Mouse (Mus musculus): ENCODE measurements around the gene Unc13b. TPM values are rescaled to one million over a fixed set of nuclear protein-coding genes. Genes with fewer than 3 reads are reported as not detected.

The Unc13b gene
- 0.38 and 0.45 TPM in 2 replicates for polyA plus RNA-seq (2012; ENCODE audit: insufficient read depth, insufficient read length, missing spikeins)

DNA sequence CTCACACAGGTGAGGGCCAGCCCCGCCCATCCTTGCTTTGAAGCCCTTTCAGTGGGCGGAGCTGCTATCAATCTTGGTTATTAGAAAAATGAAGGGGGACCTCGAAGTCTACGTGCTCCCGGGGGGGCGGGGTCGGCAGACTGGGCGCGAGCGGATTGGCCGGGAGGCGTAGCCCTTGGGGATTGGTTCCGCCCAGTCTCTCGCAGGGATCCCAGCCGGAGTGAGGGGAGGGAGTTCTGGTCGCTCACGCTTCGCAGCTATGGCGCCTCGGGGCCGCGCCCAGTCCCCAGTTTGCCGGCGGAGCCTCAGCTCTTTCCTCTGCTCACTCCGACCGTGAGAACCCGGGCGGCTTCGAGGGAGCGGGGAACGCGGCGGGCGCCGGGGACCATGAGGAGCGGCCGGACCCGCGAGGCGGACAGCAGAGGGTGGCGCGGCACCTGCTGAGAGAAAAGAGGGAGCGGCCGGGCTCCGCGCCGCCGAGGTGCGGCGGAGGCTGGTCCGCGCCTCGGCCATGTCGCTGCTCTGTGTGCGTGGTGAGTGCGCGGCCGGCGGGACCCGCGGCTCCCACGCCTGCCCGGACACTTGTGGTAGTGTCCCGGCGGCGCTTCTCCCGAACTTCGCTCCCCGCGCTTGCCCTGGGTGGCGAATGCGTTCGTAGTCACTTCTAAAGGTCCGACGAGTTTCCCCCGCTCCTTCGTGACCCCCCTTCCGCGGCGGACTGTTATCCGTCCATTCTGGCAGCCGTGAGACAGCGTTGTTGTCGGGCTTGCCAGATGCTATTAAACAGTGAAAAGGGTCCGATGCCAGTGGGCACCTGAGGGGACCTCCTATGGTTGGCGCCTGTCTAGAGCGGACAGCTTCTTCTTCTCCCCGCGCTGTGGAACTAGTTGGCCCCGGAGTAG is at the start of gene Unc13b:
Unc13b (plus strand) TSS at position 201 of the 902 bp plus-strand sequence.
- Histone ChIP-seq H3K4me1 (ENCODE audit: control insufficient read depth, insufficient read depth, low read length) (no peaks in the 10 kb centered on the region), H3K27ac (ENCODE audit: insufficient read depth, low read depth, low read length) (no peak within 1 kb of the TSS), H3K4me3 (ENCODE audit: insufficient read depth, low read length) (peak within 1 kb of the TSS; percentile 60)
- TF ChIP-seq CTCF (IDR thresholded peaks at IDR 0.05; ENCODE audit: low read depth, low read length) = no peak
- no peak for TF ChIP-seq POLR2A (IDR thresholded peaks at IDR 0.05; ENCODE audit: borderline replicate concordance, low read depth, low read length)

DNA sequence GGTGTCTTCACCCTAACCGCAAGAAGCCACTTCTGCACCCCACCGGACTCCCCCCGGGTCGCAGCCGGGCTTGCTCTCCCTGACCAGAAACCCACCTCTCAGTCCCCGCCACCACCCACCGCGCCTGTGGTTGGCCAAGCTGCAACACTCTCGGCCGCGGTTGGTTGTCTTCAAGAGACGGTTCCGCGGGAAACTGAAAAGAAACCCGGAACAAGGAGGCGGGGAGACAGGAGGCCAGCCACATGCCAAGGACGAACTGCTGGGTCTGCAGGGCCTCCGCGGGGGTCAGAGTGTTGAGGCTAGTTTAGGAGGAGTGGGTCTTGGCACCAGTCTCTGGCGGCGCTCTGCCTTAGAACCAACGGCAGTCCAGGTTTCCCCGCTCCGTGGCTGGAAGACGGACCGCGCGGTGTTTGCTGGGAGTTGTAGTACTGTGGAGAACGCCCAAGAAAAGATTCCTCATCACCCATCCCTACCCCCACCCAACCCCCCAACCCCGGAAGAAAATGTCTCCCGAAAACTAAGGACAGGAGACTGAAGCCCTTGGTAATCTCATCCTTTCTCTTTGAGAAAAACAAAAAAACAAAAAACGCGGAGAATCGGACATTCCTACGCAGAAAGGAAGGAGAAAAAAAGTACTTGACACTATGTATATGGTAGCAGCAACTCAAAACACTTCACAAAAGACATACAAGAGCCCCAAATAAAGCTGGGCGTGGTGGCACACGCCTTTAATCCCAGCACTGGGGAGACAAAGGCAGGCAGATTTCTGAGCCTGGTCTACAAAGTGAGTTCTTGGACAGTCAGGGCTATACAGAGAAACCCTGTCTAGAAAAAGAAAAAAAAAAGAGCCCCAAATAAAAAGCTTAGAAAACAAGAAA is 48.4 kb upstream of the Unc13b start, which contains the start of gene Fancg:
Fancg (minus strand) TSS at position 346 of the 878 bp plus-strand sequence.
- peak within 1 kb of the TSS; percentile 93 for H3K4me3 ChIP-seq (ENCODE audit: insufficient read depth, low read length)
- peaks cover 7% of the 10 kb centered on the region; the same call in 1 of the 2 replicates for H3K4me1 ChIP-seq (ENCODE audit: control insufficient read depth, insufficient read depth, low read length)
- H3K27ac ChIP-seq (ENCODE audit: insufficient read depth, low read depth, low read length) = peak within 1 kb of the TSS; percentile 59
- TF ChIP-seq POLR2A (IDR thresholded peaks at IDR 0.05; ENCODE audit: borderline replicate concordance, low read depth, low read length) = no peak
- no peak for TF ChIP-seq CTCF (IDR thresholded peaks at IDR 0.05; ENCODE audit: low read depth, low read length)

- TF ChIP-seq POLR2A (IDR thresholded peaks at IDR 0.05; ENCODE audit: borderline replicate concordance, low read depth, low read length) (no peak), CTCF (IDR thresholded peaks at IDR 0.05; ENCODE audit: low read depth, low read length) (no peak)
- H3K4me3 ChIP-seq (ENCODE audit: insufficient read depth, low read length) = no peak overlapping the region
- H3K4me1 ChIP-seq (ENCODE audit: control insufficient read depth, insufficient read depth, low read length) = peaks cover 7% of the 10 kb centered on the region; the same call in 1 of the 2 replicates
- H3K27ac ChIP-seq (ENCODE audit: insufficient read depth, low read depth, low read length) = no peak overlapping the region
Measured at GRCm38 (mm10) chr4:43012091-43012490, 46.7 kb upstream of the Unc13b start.

DNA sequence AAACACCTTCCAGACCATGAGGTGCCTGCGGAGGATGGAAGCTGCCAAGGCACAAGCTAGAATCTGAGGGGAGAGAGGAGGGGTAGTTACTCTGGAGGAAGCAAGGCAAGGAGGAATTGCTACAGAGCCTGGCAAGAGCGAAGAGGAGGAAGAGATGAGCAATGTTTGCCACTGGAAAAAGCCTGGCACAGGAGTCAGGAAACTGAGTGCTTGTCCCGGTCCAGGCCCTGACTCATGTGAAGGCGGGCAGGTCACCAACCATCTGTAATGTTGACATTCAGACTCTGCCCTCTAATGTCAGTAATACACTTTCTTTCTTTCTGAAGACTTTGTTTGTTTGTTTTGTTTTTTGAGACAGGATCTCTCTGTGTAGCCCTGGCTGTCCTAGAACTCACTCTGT is 40.6 kb upstream of the Unc13b start:
- no peak overlapping the region for H3K4me3 ChIP-seq (ENCODE audit: insufficient read depth, low read length)
- no peak overlapping the region for H3K27ac ChIP-seq (ENCODE audit: insufficient read depth, low read depth, low read length)
- TF ChIP-seq POLR2A (IDR thresholded peaks at IDR 0.05; ENCODE audit: borderline replicate concordance, low read depth, low read length) (no peak), CTCF (IDR thresholded peaks at IDR 0.05; ENCODE audit: low read depth, low read length) (no peak)
- no peaks in the 10 kb centered on the region for H3K4me1 ChIP-seq (ENCODE audit: control insufficient read depth, insufficient read depth, low read length)

- TF ChIP-seq CTCF (IDR thresholded peaks at IDR 0.05; ENCODE audit: low read depth, low read length) (no peak), POLR2A (IDR thresholded peaks at IDR 0.05; ENCODE audit: borderline replicate concordance, low read depth, low read length) (no peak)
- no peak overlapping the region for H3K27ac ChIP-seq (ENCODE audit: insufficient read depth, low read depth, low read length)
Measured at GRCm38 (mm10) chr4:43019176-43019575, 39.6 kb upstream of the Unc13b start.

DNA sequence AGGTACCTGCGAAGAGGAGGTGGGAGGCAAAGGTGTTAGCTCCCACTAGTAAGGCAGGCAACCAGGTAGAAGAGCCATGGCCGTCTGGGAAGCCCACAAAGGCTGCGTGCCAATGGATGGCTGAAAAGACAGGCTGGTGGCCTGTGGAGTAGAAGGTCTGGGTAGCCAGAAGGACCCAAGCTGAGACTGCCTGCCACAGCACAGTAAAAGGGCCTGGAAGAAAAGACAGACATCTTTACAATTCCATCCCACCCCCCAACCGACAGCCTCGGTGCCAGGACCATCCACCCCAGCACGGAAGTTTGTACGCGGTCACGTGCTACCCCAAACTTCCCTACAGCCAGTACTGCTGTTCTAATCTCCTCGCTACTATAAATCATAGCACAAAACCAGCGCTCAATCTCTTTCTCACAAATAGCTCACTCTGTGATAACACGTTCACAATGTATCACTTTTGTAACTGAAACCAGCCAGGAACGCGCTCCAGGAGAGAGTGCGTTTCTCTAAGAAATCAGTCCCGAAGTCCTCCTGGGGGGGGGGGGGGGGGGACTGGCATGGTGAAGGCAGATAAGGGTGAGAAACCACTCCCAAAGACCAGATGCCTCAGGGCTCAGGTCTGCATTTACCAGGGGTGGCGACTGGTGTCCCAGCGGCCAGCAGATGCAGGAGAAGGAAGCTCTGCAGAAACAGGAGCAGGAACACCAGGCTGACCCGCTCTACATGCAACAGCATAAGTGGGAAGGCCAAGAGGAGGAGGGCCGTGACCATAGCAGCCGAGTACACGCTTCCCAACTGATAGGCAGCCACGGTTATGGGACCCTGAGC is 38.9 kb upstream of the Unc13b start:
- TF ChIP-seq CTCF (IDR thresholded peaks at IDR 0.05; ENCODE audit: low read depth, low read length) (no peak), POLR2A (IDR thresholded peaks at IDR 0.05; ENCODE audit: borderline replicate concordance, low read depth, low read length) (no peak)
- no peak overlapping the region for H3K27ac ChIP-seq (ENCODE audit: insufficient read depth, low read depth, low read length)
- H3K4me3 ChIP-seq (ENCODE audit: insufficient read depth, low read length) = no peak overlapping the region
- peaks cover 5% of the 10 kb centered on the region; the same call in 1 of the 2 replicates for H3K4me1 ChIP-seq (ENCODE audit: control insufficient read depth, insufficient read depth, low read length)

More at GRCm38 (mm10) chr4:43019176-43019575, 39.6 kb upstream of the Unc13b start:
- no peaks in the 10 kb centered on the region for H3K4me1 ChIP-seq (ENCODE audit: control insufficient read depth, insufficient read depth, low read length)
- H3K4me3 ChIP-seq (ENCODE audit: insufficient read depth, low read length) = no peak overlapping the region

DNA sequence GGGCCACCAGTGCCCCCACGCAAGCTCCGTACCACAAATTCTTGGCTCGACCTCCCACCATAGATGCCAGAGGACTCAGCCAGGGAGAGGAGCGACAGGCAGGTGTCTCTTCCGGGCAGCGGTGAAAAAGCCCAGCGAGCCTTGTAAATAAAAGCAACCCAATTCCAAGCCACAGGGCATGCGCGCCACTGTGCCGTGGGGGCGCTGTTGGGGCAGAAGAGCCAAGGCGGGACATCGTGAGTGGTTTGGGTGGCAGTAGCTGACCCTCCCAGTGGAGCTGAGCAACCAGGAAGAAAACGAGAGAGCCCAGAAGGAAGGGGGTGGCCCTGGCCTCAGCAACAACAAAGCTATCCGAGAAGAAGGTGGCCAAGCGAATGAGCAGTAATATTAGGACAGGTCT is 37.9 kb upstream of the Unc13b start:
- Histone ChIP-seq H3K4me1 (ENCODE audit: control insufficient read depth, insufficient read depth, low read length) (peaks cover 6% of the 10 kb centered on the region; the same call in 1 of the 2 replicates), H3K27ac (ENCODE audit: insufficient read depth, low read depth, low read length) (no peak overlapping the region), H3K4me3 (ENCODE audit: insufficient read depth, low read length) (no peak overlapping the region)
- TF ChIP-seq POLR2A (IDR thresholded peaks at IDR 0.05; ENCODE audit: borderline replicate concordance, low read depth, low read length) (no peak), CTCF (IDR thresholded peaks at IDR 0.05; ENCODE audit: low read depth, low read length) (no peak)

DNA sequence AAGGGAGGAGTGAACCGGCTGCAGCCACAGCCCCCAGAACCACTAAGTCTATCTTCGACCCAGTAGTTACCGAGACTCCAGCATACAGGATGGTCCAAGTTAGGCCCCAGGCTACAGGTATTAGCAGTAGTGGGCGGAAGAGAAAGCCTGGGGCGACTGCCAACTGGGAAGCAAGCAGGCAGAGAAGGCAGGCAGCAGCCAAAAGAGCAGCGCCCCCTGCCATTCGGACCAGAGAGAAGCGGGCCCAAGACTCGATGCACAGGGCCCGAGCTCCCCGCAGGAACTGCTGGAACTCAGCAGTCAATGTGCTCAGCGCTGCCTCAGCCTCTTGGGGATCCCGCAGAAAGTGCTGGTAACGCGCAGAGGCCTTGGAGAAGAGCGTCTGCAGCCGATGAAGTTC is 37.4 kb upstream of the Unc13b start:
- Histone ChIP-seq H3K4me1 (ENCODE audit: control insufficient read depth, insufficient read depth, low read length) (peaks cover 6% of the 10 kb centered on the region; the same call in 1 of the 2 replicates), H3K4me3 (ENCODE audit: insufficient read depth, low read length) (no peak overlapping the region), H3K27ac (ENCODE audit: insufficient read depth, low read depth, low read length) (no peak overlapping the region)
- TF ChIP-seq CTCF (IDR thresholded peaks at IDR 0.05; ENCODE audit: low read depth, low read length) = no peak
- no peak for TF ChIP-seq POLR2A (IDR thresholded peaks at IDR 0.05; ENCODE audit: borderline replicate concordance, low read depth, low read length)

DNA sequence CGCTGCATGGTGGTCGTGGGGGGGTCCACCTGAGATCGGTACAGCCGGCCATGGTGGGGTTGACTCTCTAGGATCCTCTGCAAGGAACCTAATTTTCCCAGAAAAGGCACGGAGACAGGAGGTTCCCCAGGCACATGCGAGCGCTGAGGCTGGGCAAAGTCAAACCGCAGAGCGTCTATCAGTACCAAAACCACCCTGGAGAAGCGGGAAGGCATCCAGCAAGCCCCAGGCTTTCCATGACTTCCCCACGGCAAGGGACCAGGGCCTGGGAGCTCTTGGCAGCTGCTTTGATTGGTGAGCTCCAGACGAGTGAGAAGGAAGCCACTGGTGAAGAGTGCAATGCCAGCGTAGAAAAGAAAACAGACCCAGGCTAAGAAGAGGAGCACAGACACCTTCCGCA is 34.1 kb upstream of the Unc13b start:
- peaks cover 6% of the 10 kb centered on the region; the same call in 1 of the 2 replicates for H3K4me1 ChIP-seq (ENCODE audit: control insufficient read depth, insufficient read depth, low read length)
- H3K27ac ChIP-seq (ENCODE audit: insufficient read depth, low read depth, low read length) = no peak overlapping the region
- peak overlapping the region; percentile 74 for H3K4me3 ChIP-seq (ENCODE audit: insufficient read depth, low read length)
- no peak for TF ChIP-seq CTCF (IDR thresholded peaks at IDR 0.05; ENCODE audit: low read depth, low read length)
